Mouse (Mus musculus) spleen, adult 2 months (tissue): ENCODE measurements at regions not wholly inside any gene's neighbourhood (a gene's known extent, or its start where the extent isn't known, plus 50 kb on each side); places are given as distances from the start of the nearest gene placed in this dataset.

Source experiments
- CTCF ChIP-seq: fragments of 200-500 bp; IDR thresholded peaks from 2 replicates; pipeline ENCODE4 v1.5.1; 2011; ENCODE audit warnings: mild to moderate bottlenecking, inconsistent platforms; ENCODE audit not compliant: insufficient read depth, insufficient read length, insufficient replicate concordance; ENCODE audit errors: extremely low read depth
- POLR2A ChIP-seq: fragments of 200-500 bp; IDR thresholded peaks from 2 replicates; pipeline ENCODE4 v1.6.1; 2011; ENCODE audit warnings: low read depth, low read length, inconsistent platforms

- TF ChIP-seq POLR2A = no peak
- TF ChIP-seq CTCF = no peak
Observed at GRCm38 (mm10) chr10:60888541-60888940, 57.2 kb upstream of the Unc5b start.
